Mouse (Mus musculus) midbrain, embryonic 13.5 days (tissue): Measurements from ENCODE around the gene D6Ertd527e. TPM values are rescaled to one million over a fixed set of nuclear protein-coding genes. Genes with fewer than 3 reads are reported as not detected.
"Not testable (repeated sequence)": the region's sequence is repeated elsewhere in the genome, so short reads cannot be mapped to it uniquely, and the experiment has no call there.

Experiments
- ATAC-seq: fragments of 200-750 bp; cut with Nextera tagmentation; 2 replicates; pipeline ENCODE4 v1.8.0; 2017; ENCODE audit warnings: mild to moderate bottlenecking, moderate TSS enrichment, moderate library complexity
- H3K27ac ChIP-seq: fragments of 300-500 bp; sonication (generic); 2 replicates; pipeline ENCODE4 v1.5.1; 2015; ENCODE audit warnings: inconsistent platforms, mild to moderate bottlenecking, moderate library complexity
- H3K27me3 ChIP-seq: fragments of 300-500 bp; sonication (generic); 2 replicates; pipeline ENCODE4 v1.6.1; 2015; ENCODE audit warnings: mild to moderate bottlenecking, inconsistent platforms
- H3K36me3 ChIP-seq: fragments of 300-500 bp; sonication (generic); 2 replicates; pipeline ENCODE4 v1.6.1; 2015; ENCODE audit warnings: mild to moderate bottlenecking, inconsistent platforms
- H3K4me1 ChIP-seq: fragments of 300-500 bp; sonication (generic); replicated peaks from 2 replicates; pipeline ENCODE4 v1.6.1; 2015; ENCODE audit warnings: inconsistent platforms
- H3K4me2 ChIP-seq: fragments of 300-500 bp; sonication (generic); replicated peaks from 2 replicates; pipeline ENCODE4 v1.6.1; 2015; ENCODE audit warnings: moderate library complexity, mild to moderate bottlenecking, inconsistent platforms
- H3K4me3 ChIP-seq: fragments of 300-500 bp; sonication (generic); replicated peaks from 2 replicates; pipeline ENCODE4 v1.5.1; 2015; ENCODE audit warnings: mild to moderate bottlenecking, inconsistent platforms
- H3K9ac ChIP-seq: fragments of 300-500 bp; sonication (generic); replicated peaks from 2 replicates; pipeline ENCODE4 v1.6.1; 2015; ENCODE audit warnings: mild to moderate bottlenecking, inconsistent platforms
- H3K9me3 ChIP-seq: fragments of 300-500 bp; sonication (generic); 2 replicates; pipeline ENCODE4 v1.6.1; 2016; ENCODE audit warnings: mild to moderate bottlenecking, inconsistent platforms
- WGBS: fragments of 180-500 bp; shearing (Covaris S2); methylation state at CpG from one replicate; pipeline ENCODE4 v1.1.7; 2015; 5-methylcytosine and 5-hydroxymethylcytosine counted together
- polyA plus RNA-seq: library from polyadenylated mRNA; unstranded; fragments of >200 nt; fragmentation: Nextera tagmentation; extraction: Ambion mirVana; gene quantifications from 2 replicates; pipeline ENCODE4 v1.2.1, GENCODE M21; 2015

The D6Ertd527e gene
- polyA plus RNA-seq, 1 experiment from 2014 or later: 0.16 TPM

GRCm38 (mm10) chr6:87092476-87092875, 12.1 kb upstream of the D6Ertd527e start:
- WGBS: 94% methylated on average over 5 of the region's 5 CpGs
- H3K4me3 ChIP-seq: no peak overlapping the region
- H3K4me2 ChIP-seq: no peak overlapping the region
- no peaks in the 10 kb centered on the region for H3K27me3 ChIP-seq
- no peaks in the 10 kb centered on the region for H3K4me1 ChIP-seq
- peaks cover 32% of the 10 kb centered on the region for H3K36me3 ChIP-seq
- no peak for ATAC-seq
- H3K9ac ChIP-seq: no peak overlapping the region
- H3K9me3 ChIP-seq: no peaks in the 10 kb centered on the region
- H3K27ac ChIP-seq: no peak overlapping the region

GRCm38 (mm10) chr6:87093631-87094030, 10.9 kb upstream of the D6Ertd527e start:
- H3K4me1 ChIP-seq, H3K4me2 ChIP-seq, H3K27ac ChIP-seq, ATAC-seq, H3K27me3 ChIP-seq, H3K4me3 ChIP-seq, H3K9ac ChIP-seq, H3K9me3 ChIP-seq: not testable (repeated sequence)
- peaks cover 22% of the 10 kb centered on the region for H3K36me3 ChIP-seq
- WGBS: 92% methylated on average over 8 of the region's 8 CpGs

- Histone ChIP-seq H3K4me3 (no peak overlapping the region), H3K4me2 (no peak overlapping the region), H3K27me3 (no peaks in the 10 kb centered on the region), H3K36me3 (no peaks in the 10 kb centered on the region), H3K9ac (no peak overlapping the region), H3K27ac (no peak overlapping the region), H3K4me1 (peaks cover 5% of the 10 kb centered on the region; the same call in 1 of the 2 replicates), H3K9me3 (no peaks in the 10 kb centered on the region)
- WGBS: 9% methylated on average over 3 of the region's 3 CpGs
- 0 out of 2 replicates have a peak, but pooled peaks have one; percentile 9 for ATAC-seq
Measured at GRCm38 (mm10) chr6:87099261-87099660, 5.3 kb upstream of the D6Ertd527e start.

GRCm38 (mm10) chr6:87099671-87100296, 4.8 kb upstream of the D6Ertd527e start:
- H3K27me3 ChIP-seq: no peaks in the 10 kb centered on the region
- no peaks in the 10 kb centered on the region for H3K9me3 ChIP-seq
- H3K4me2 ChIP-seq: no peak overlapping the region
- H3K36me3 ChIP-seq: no peaks in the 10 kb centered on the region
- no peak for ATAC-seq
- 52% methylated on average over 7 of the region's 7 CpGs for WGBS
- peak overlapping the region; percentile 36; the same call in 1 of the 2 replicates for H3K27ac ChIP-seq
- H3K4me1 ChIP-seq: peaks cover 5% of the 10 kb centered on the region; the same call in 1 of the 2 replicates
- H3K9ac ChIP-seq: no peak overlapping the region
- no peak overlapping the region for H3K4me3 ChIP-seq

GRCm38 (mm10) chr6:87100297-87101020, 4.1 kb upstream of the D6Ertd527e start:
- H3K9ac ChIP-seq: no peak overlapping the region
- ATAC-seq: no peak
- peak overlapping the region; percentile 36; the same call in 1 of the 2 replicates for H3K27ac ChIP-seq

GRCm38 (mm10) chr6:87101281-87101954, 3.1 kb upstream of the D6Ertd527e start:
- H3K27ac ChIP-seq: no peak overlapping the region
- peak overlapping the region; percentile 49; the same call in 1 of the 2 replicates for H3K9ac ChIP-seq
- no peaks in the 10 kb centered on the region for H3K9me3 ChIP-seq
- ATAC-seq: peak; percentile 78
- peak overlapping the region; percentile 59 for H3K4me2 ChIP-seq
- WGBS: 13% methylated on average over 12 of the region's 12 CpGs
- H3K36me3 ChIP-seq: no peaks in the 10 kb centered on the region
- no peaks in the 10 kb centered on the region for H3K27me3 ChIP-seq
- H3K4me1 ChIP-seq: peaks cover 5% of the 10 kb centered on the region; the same call in 1 of the 2 replicates
- H3K4me3 ChIP-seq: peak overlapping the region; percentile 29

More at GRCm38 (mm10) chr6:87100297-87101020, 4.1 kb upstream of the D6Ertd527e start:
- H3K9me3 ChIP-seq: no peaks in the 10 kb centered on the region
- peaks cover 5% of the 10 kb centered on the region; the same call in 1 of the 2 replicates for H3K4me1 ChIP-seq
- no peak overlapping the region for H3K4me2 ChIP-seq
- 91% methylated on average over 9 of the region's 9 CpGs for WGBS
- H3K27me3 ChIP-seq: no peaks in the 10 kb centered on the region
- no peak overlapping the region for H3K4me3 ChIP-seq
- H3K36me3 ChIP-seq: no peaks in the 10 kb centered on the region

GRCm38 (mm10) chr6:87101955-87102353, 2.6 kb upstream of the D6Ertd527e start:
- H3K27me3 ChIP-seq: no peaks in the 10 kb centered on the region
- H3K9me3 ChIP-seq: no peaks in the 10 kb centered on the region
- H3K27ac ChIP-seq: no peak overlapping the region
- H3K4me3 ChIP-seq: no peak overlapping the region
- ATAC-seq: peak; percentile 34; the same call in 1 of the 2 replicates
- no peak overlapping the region for H3K4me2 ChIP-seq
- H3K9ac ChIP-seq: no peak overlapping the region
- 25% methylated on average over 4 of the region's 4 CpGs for WGBS
- H3K4me1 ChIP-seq: peaks cover 5% of the 10 kb centered on the region; the same call in 1 of the 2 replicates
- H3K36me3 ChIP-seq: no peaks in the 10 kb centered on the region

GRCm38 (mm10) chr6:87102421-87102911, 2.1 kb upstream of the D6Ertd527e start:
- WGBS: 32% methylated on average over 7 of the region's 7 CpGs
- Histone ChIP-seq H3K4me3 (no peak overlapping the region), H3K27ac (no peak overlapping the region), H3K36me3 (no peaks in the 10 kb centered on the region), H3K4me2 (no peak overlapping the region), H3K9ac (no peak overlapping the region), H3K4me1 (peaks cover 5% of the 10 kb centered on the region; the same call in 1 of the 2 replicates), H3K9me3 (no peaks in the 10 kb centered on the region), H3K27me3 (no peaks in the 10 kb centered on the region)
- ATAC-seq: no peak

GRCm38 (mm10) chr6:87103314-87103713, 1.2 kb upstream of the D6Ertd527e start:
- no peak for ATAC-seq

GRCm38 (mm10) chr6:87111493-87111892, 6.9 kb downstream of the D6Ertd527e start:
- Histone ChIP-seq H3K4me3 (no peak overlapping the region), H3K4me2 (no peak overlapping the region), H3K9me3 (no peaks in the 10 kb centered on the region), H3K9ac (no peak overlapping the region), H3K27ac (no peak overlapping the region), H3K27me3 (no peaks in the 10 kb centered on the region), H3K4me1 (no peaks in the 10 kb centered on the region), H3K36me3 (no peaks in the 10 kb centered on the region)
- WGBS: 85% methylated on average over 1 of the region's 1 CpGs
- no peak for ATAC-seq

More at GRCm38 (mm10) chr6:87103314-87103713, 1.2 kb upstream of the D6Ertd527e start:
- 88% methylated on average over 1 of the region's 1 CpGs for WGBS
- Histone ChIP-seq H3K4me2 (no peak overlapping the region), H3K27ac (no peak overlapping the region), H3K9me3 (no peaks in the 10 kb centered on the region), H3K27me3 (no peaks in the 10 kb centered on the region), H3K36me3 (no peaks in the 10 kb centered on the region), H3K4me3 (no peak overlapping the region), H3K9ac (no peak overlapping the region), H3K4me1 (peaks cover 5% of the 10 kb centered on the region; the same call in 1 of the 2 replicates)

GRCm38 (mm10) chr6:87112125-87112524, 7.6 kb downstream of the D6Ertd527e start:
- no peak overlapping the region for H3K4me2 ChIP-seq
- no peak overlapping the region for H3K9ac ChIP-seq
- no peak overlapping the region for H3K4me3 ChIP-seq
- H3K36me3 ChIP-seq: no peaks in the 10 kb centered on the region
- no peaks in the 10 kb centered on the region for H3K27me3 ChIP-seq
- no peak for ATAC-seq
- H3K27ac ChIP-seq: no peak overlapping the region
- no peaks in the 10 kb centered on the region for H3K4me1 ChIP-seq
- WGBS: 87% methylated on average over 6 of the region's 6 CpGs
- H3K9me3 ChIP-seq: no peaks in the 10 kb centered on the region

GRCm38 (mm10) chr6:87115981-87116380, 11.4 kb downstream of the D6Ertd527e start:
- WGBS: 95% methylated on average over 2 of the region's 2 CpGs
- no peak for ATAC-seq
- Histone ChIP-seq H3K9ac (no peak overlapping the region), H3K27me3 (no peaks in the 10 kb centered on the region), H3K4me2 (no peak overlapping the region), H3K9me3 (no peaks in the 10 kb centered on the region), H3K36me3 (no peaks in the 10 kb centered on the region), H3K4me1 (no peaks in the 10 kb centered on the region), H3K4me3 (no peak overlapping the region), H3K27ac (no peak overlapping the region)
